ENCODE assay signal across 11 mouse cellular contexts in the genomic region with DNA sequence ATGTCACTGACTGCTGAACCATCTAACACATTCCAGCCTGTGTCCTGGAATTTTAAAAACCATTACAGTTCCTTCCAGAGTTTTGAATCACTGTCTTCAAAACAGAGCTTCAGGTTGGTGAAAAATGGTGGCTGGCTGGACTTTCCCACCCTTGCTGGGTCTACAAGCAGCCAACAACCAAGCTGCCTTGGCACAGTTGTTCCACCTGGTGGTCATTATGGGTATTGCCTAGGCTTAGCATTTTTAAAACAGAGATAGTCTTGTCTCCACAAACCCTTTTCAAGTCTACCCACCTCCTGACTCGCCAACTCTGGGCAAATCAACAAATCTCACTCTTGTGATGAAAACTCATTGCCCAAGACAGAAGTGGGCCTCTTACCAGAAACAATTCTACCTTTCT. TPM values are rescaled to one million over a fixed set of nuclear protein-coding genes. Genes with fewer than 3 reads are reported as not detected.
DNase-seq lines count a peak whose midpoint lies in the region; ATAC-seq and TF ChIP-seq lines count a peak whose summit lies in the region.
"Had no signal": no experiment of that assay in that cellular context is flagged by ENCODE, and none has a peak within 500 bp of the region (broad histone marks: within the 10 kb centered on the region; RNA-seq: fewer than 3 reads in every experiment).

No protein-coding gene starts in this region.

- H3K27ac ChIP-seq in gastrocnemius, adult 2 months: 0 out of 2 replicates have a peak overlapping the region, but pooled peaks have one; percentile 8
- H3K27ac ChIP-seq in bone marrow, adult 2 months (ENCODE audit: control insufficient read depth, insufficient read depth, low read depth, low read length, poor library complexity): no peak overlapping the region

- TF ChIP-seq CTCF in gastrocnemius, adult 2 months (IDR thresholded peaks at IDR 0.05): peak; percentile 58
- TF ChIP-seq CTCF in bone marrow, adult 2 months (IDR thresholded peaks at IDR 0.05; ENCODE audit: control insufficient read depth, insufficient read depth, low read length): peak; percentile 73

- no peak for ATAC-seq in activated CD4-positive, CD25-positive, alpha-beta regulatory T cell, adult 4 months

- DNase-seq in gastrocnemius, adult 2 months: no peak
- DNase-seq in gastrocnemius, adult 18-20 months (ENCODE audit: low spot score): no peak
- peak; percentile 56 for DNase-seq in lung, postnatal 36 days
- DNase-seq in lung, adult 18-20 months: no peak
- peak; percentile 72 for DNase-seq in splenic B cell, adult 2 months (ENCODE audit: low read depth, low spot score)
- DNase-seq in urinary bladder, adult 2 months (ENCODE audit: low spot score): no peak
- DNase-seq: adrenal gland, postnatal 36 days; cerebellum, postnatal 25 days; heart, postnatal 10 days had no signal

- H3K36me3 ChIP-seq in splenic B cell, adult 2 months (ENCODE audit: control insufficient read depth, insufficient read depth, low read length, poor library complexity, severe bottlenecking): no peaks in the 10 kb centered on the region

- 70% methylated on average over 1 of the region's 1 CpGs for WGBS in bone marrow, adult 2 months

- intact Hi-C loops in gastrocnemius, adult 2 months (cut with DNase I): no loop called here

- H3K4me1 ChIP-seq in bone marrow, adult 2 months (ENCODE audit: control insufficient read depth, insufficient read depth, low read length): peaks cover 7% of the 10 kb centered on the region

- no peak overlapping the region for H3K4me3 ChIP-seq in gastrocnemius, adult 2 months
- no peak overlapping the region for H3K4me3 ChIP-seq in bone marrow, adult 2 months (replicated peaks; ENCODE audit: control insufficient read depth, low read depth, low read length)

- no peak for TF ChIP-seq POLR2A in bone marrow, adult 2 months (IDR thresholded peaks at IDR 0.05; ENCODE audit: borderline replicate concordance, control insufficient read depth, low read depth, low read length)

- H3K27me3 ChIP-seq in splenic B cell, adult 2 months (ENCODE audit: control insufficient read depth, insufficient read depth, low read length, poor library complexity, severe bottlenecking): no peaks in the 10 kb centered on the region

RNA-seq across cellular contexts. Expression of gene Tcp11l2, which starts 17.9 kb away (rescaled TPM):
- total RNA-seq in gastrocnemius, adult 2 months (2021): 10 to 100 TPM; 45.4 to 55.7 TPM
- 10 to 100 TPM; 35.9 to 52.2 TPM for total RNA-seq in gastrocnemius, adult 18-20 months (2021)
- 35.7 and 37.2 TPM in 2 replicates for polyA plus RNA-seq in bone marrow, adult 2 months (2011; ENCODE audit: insufficient read depth, insufficient read length, low replicate concordance, missing spikeins)
- polyA plus RNA-seq in urinary bladder, adult 2 months (2012; rRNA removed): 28.7 and 30.1 TPM in 2 replicates
- 100 to 1,000 TPM; 168 to 171 TPM for polyA plus RNA-seq in activated CD4-positive, CD25-positive, alpha-beta regulatory T cell, adult 4 months (2017; shearing (Covaris generic))

RNA-seq across cellular contexts. Expression of gene Ckap4, which starts 24.6 kb away (rescaled TPM):
- total RNA-seq in gastrocnemius, adult 2 months (2021): 10 to 100 TPM in 1 of 2 experiments, 1 to 10 TPM in 1; 7.5 to 10.6 TPM
- 1 to 10 TPM; 5.7 to 8.4 TPM for total RNA-seq in gastrocnemius, adult 18-20 months (2021)
- polyA plus RNA-seq in bone marrow, adult 2 months (2011; ENCODE audit: insufficient read depth, insufficient read length, low replicate concordance, missing spikeins): 12.5 and 27.6 TPM in 2 replicates
- 43.0 and 45.3 TPM in 2 replicates for polyA plus RNA-seq in urinary bladder, adult 2 months (2012; rRNA removed)
- under 1 TPM in 1 of 2 experiments, not detected in 1; 0.12 TPM for polyA plus RNA-seq in activated CD4-positive, CD25-positive, alpha-beta regulatory T cell, adult 4 months (2017; shearing (Covaris generic))

Comparison
In these comparisons a context has a peak if more than half of its experiments do, and no peak if none do; other contexts are left out.
1. DNase-seq: peak in lung, postnatal 36 days (single experiment) and splenic B cell, adult 2 months (single experiment); none in gastrocnemius, adult 2 months (single experiment), gastrocnemius, adult 18-20 months (single experiment), lung, adult 18-20 months (0 of 2) and urinary bladder, adult 2 months (single experiment).
2. RNA of gene Ckap4, which starts 24.6 kb away (polyA plus RNA-seq): 43.0 to 45.3 TPM in urinary bladder, adult 2 months and 12.5 to 27.6 TPM in bone marrow, adult 2 months; 0.12 TPM in activated CD4-positive, CD25-positive, alpha-beta regulatory T cell, adult 4 months; every median in the first group is over 10 times any median in the second.